Mouse (Mus musculus): ENCODE results near the gene Crhr1. TPM values are rescaled to one million over a fixed set of nuclear protein-coding genes. Genes with fewer than 3 reads are reported as not detected.
"Not testable (repeated sequence)": the region's sequence is repeated elsewhere in the genome, so short reads cannot be mapped to it uniquely, and the experiment has no call there.

Gene Crhr1
- polyA plus RNA-seq, 1 experiment: not detected

DNA sequence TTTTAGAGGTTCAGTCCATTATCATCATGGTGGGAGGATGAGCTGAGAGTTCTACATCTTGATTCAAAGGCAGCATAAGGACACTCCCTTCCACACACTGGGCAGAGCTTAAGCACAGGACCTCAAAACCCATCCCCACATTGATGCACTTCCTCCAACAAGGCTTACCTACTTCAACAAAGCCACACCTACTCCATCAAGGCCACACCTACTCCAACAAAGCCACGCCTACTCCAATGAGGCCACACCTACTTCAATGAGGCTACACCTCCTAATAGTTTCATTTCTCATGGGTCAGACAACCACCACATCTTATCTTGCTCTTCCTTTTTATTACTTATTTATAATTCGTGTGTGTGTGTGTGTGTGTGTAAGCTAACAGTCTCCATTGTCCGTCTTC, 76.4 kb downstream of the Crhr1 start:
- H3K4me3 ChIP-seq (ENCODE audit: insufficient read depth, low read length): no peak overlapping the region
- H3K4me1 ChIP-seq (ENCODE audit: control insufficient read depth, insufficient read depth, low read length): no peaks in the 10 kb centered on the region
- H3K27ac ChIP-seq (ENCODE audit: insufficient read depth, low read length): no peak overlapping the region
- TF ChIP-seq POLR2A (IDR thresholded peaks at IDR 0.05; ENCODE audit: low read depth, low read length) (no peak), CTCF (IDR thresholded peaks at IDR 0.05; ENCODE audit: borderline replicate concordance, insufficient read depth, low read length) (no peak)

DNA sequence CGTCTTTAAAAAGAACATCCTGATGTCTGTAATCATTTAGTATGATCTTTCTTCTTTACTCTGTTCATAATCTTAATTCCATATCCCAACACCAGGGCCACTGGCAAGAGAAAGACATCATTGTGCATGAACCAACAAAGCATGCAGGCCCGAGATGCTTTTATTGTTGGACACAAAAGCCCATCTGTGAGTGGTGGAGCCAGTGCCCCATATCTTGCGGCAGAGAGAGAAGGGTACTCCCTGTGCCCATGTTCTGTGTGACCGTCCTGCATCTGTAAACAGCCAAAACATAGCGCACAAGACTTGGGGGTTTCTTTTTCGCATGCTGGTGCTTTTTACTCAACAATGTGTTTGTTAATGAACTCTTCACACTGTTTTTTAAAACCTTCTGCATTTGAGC, 78.6 kb downstream of the Crhr1 start:
- TF ChIP-seq POLR2A (IDR thresholded peaks at IDR 0.05; ENCODE audit: low read depth, low read length) (no peak), CTCF (IDR thresholded peaks at IDR 0.05; ENCODE audit: borderline replicate concordance, insufficient read depth, low read length) (no peak)
- H3K27ac ChIP-seq (ENCODE audit: insufficient read depth, low read length): no peak overlapping the region
- no peaks in the 10 kb centered on the region for H3K4me1 ChIP-seq (ENCODE audit: control insufficient read depth, insufficient read depth, low read length)
- no peak overlapping the region for H3K4me3 ChIP-seq (ENCODE audit: insufficient read depth, low read length)

DNA sequence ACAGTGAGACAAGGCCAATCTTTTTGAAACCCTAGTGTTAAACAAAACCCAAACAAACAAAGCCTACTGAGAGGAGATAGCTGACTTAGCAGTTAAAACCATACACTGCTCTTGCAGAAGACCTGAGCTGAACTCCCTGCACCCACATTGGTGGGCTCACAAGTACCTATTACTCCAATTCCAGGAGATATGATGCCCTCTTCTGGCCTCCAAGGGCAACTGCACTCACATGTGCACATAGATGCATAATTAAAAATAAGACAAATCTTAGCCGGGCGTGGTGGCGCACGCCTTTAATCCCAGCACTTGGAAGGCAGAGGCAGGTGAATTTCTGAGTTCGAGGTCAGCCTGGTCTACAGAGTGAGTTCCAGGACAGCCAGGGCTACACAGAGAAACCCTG, 81.5 kb downstream of the Crhr1 start:
- H3K4me1 ChIP-seq (ENCODE audit: control insufficient read depth, insufficient read depth, low read length); H3K4me3 ChIP-seq (ENCODE audit: insufficient read depth, low read length); H3K27ac ChIP-seq (ENCODE audit: insufficient read depth, low read length): not testable (repeated sequence)

DNA sequence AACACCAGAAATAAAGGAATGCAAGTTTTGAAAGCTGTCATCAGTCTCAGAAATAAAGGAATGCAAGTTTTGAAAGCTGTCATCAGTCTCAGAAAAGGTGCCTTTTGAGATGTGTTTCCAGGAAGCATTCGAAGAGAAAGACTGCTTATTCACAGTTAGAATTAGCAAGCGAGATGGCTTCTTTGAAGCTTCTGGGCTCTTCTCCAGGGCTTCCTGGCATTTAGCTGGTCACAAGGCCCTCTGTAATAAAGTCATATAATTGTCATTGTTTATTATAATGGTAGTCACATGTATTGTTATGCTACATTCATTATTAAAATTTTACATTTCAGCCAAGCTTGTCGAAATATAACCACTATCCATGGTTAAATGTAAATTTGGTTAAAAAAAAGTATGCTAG, 85.4 kb downstream of the Crhr1 start:
- TF ChIP-seq POLR2A (IDR thresholded peaks at IDR 0.05; ENCODE audit: low read depth, low read length) (no peak), CTCF (IDR thresholded peaks at IDR 0.05; ENCODE audit: borderline replicate concordance, insufficient read depth, low read length) (no peak)
- Histone ChIP-seq H3K4me3 (ENCODE audit: insufficient read depth, low read length) (no peak overlapping the region), H3K4me1 (ENCODE audit: control insufficient read depth, insufficient read depth, low read length) (no peaks in the 10 kb centered on the region), H3K27ac (ENCODE audit: insufficient read depth, low read length) (no peak overlapping the region)

GRCm38 (mm10) chr11:104220291-104220690, 87.6 kb downstream of the Crhr1 start:
- H3K4me3 ChIP-seq (ENCODE audit: insufficient read depth, low read length): no peak overlapping the region
- TF ChIP-seq POLR2A (IDR thresholded peaks at IDR 0.05; ENCODE audit: low read depth, low read length) (no peak), CTCF (IDR thresholded peaks at IDR 0.05; ENCODE audit: borderline replicate concordance, insufficient read depth, low read length) (no peak)
- no peaks in the 10 kb centered on the region for H3K4me1 ChIP-seq (ENCODE audit: control insufficient read depth, insufficient read depth, low read length)
- no peak overlapping the region for H3K27ac ChIP-seq (ENCODE audit: insufficient read depth, low read length)

DNA sequence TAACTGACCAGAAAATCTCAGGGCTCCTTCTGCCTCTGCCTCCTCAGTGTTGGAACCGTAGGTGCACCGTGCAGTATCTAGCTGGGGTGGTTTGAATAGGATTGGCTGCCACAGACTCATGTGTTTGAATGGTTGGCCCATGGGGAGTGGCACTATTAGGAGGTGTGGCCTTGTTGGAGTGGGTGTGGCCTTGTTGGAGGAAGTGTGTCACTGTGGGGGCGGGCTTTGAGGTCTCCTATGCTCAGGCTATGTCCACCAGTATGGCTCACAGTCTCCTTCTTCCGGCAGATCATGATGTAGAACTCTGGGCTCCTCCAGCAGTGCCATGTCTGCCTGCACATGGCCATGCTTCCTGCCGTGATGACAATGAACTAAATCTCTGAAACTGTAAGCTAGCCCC, 89.1 kb downstream of the Crhr1 start:
- no peak for TF ChIP-seq POLR2A (IDR thresholded peaks at IDR 0.05; ENCODE audit: low read depth, low read length)
- no peak for TF ChIP-seq CTCF (IDR thresholded peaks at IDR 0.05; ENCODE audit: borderline replicate concordance, insufficient read depth, low read length)
- Histone ChIP-seq H3K27ac (ENCODE audit: insufficient read depth, low read length) (no peak overlapping the region), H3K4me1 (ENCODE audit: control insufficient read depth, insufficient read depth, low read length) (no peaks in the 10 kb centered on the region), H3K4me3 (ENCODE audit: insufficient read depth, low read length) (no peak overlapping the region)

DNA sequence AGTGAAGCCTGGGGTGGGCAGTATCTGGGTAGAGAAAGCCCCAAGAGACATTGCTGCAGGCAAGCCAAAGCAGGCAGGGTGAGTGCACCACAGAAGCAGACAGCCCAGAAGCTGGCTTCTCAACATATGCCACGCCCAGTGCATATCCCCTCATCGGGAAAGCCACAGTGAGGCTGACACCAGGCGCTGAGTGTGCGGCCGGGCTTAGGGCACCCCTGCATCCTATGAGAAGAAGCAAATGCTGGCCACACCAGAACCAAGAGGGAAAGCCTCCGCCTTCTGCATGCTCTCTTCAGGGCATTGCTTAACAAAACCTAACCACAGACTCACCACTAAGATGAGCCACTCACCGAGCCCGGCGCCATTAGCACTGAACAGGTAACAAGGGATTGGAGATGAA, 90.6 kb downstream of the Crhr1 start:
- H3K4me3 ChIP-seq (ENCODE audit: insufficient read depth, low read length): no peak overlapping the region
- TF ChIP-seq CTCF (IDR thresholded peaks at IDR 0.05; ENCODE audit: borderline replicate concordance, insufficient read depth, low read length) (no peak), POLR2A (IDR thresholded peaks at IDR 0.05; ENCODE audit: low read depth, low read length) (no peak)
- H3K4me1 ChIP-seq (ENCODE audit: control insufficient read depth, insufficient read depth, low read length): no peaks in the 10 kb centered on the region
- H3K27ac ChIP-seq (ENCODE audit: insufficient read depth, low read length): no peak overlapping the region

Other genes starting within 250 kb of the Crhr1 start
- gene Nsf, start 178.8 kb upstream of the Crhr1 start, polyA plus RNA-seq (2011; ENCODE audit: insufficient read length, low read depth, missing spikeins): 37.5 and 41.6 TPM in 2 replicates
- gene Arf2, start 166.1 kb upstream of the Crhr1 start, polyA plus RNA-seq (2011; ENCODE audit: insufficient read length, low read depth, missing spikeins): 52.9 and 61.6 TPM in 2 replicates
- not detected in 2 replicates for gene Sppl2c, start 53.5 kb downstream of the Crhr1 start, polyA plus RNA-seq (2011; ENCODE audit: insufficient read length, low read depth, missing spikeins)
- 0.26 and 0.33 TPM in 2 replicates for gene Mapt, start 98.5 kb downstream of the Crhr1 start, polyA plus RNA-seq (2011; ENCODE audit: insufficient read length, low read depth, missing spikeins)